Mouse (Mus musculus) liver, adult 2 months (tissue): ENCODE data around the gene Fgfr2.

Experiments used
- CTCF ChIP-seq: fragments of 200-500 bp; IDR thresholded peaks from 2 replicates; pipeline ENCODE4 v1.5.1; 2011; ENCODE audit warnings: low read depth, low read length, control low read depth
- POLR2A ChIP-seq: fragments of 200-500 bp; IDR thresholded peaks from 2 replicates; pipeline ENCODE4 v1.6.1; 2011; ENCODE audit warnings: low read length, control low read depth; ENCODE audit not compliant: insufficient read depth; ENCODE audit errors: extremely low read depth

DNA sequence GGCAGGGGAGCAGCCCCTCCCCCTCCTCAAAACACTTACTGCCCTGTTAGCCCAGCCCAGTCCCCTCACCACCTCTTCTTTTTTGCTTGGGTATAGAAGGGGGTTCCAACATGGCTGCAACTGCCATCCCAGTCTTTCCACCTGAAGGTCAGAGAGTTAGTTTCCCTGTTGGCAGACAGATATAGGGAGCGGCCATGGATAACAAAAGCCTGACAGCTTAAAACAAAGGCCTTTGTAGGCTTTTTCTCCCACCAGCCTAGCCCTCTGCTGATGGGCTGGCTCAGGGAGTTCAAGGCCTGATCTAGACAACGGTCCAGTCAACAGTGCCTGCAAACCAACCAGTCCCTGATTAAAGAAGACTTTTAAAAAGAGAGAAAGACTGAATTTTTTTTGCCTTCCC, 780.0 kb downstream of the Fgfr2 start:
- TF ChIP-seq CTCF: no peak
- no peak for TF ChIP-seq POLR2A
